Mouse (Mus musculus) NIH3T3 (cell line): ENCODE measurements at regions not wholly inside any gene's neighbourhood (a gene's known extent, or its start where the extent isn't known, plus 50 kb on each side); places are given as distances from the start of the nearest gene placed in this dataset.

Experiments used
- DNase-seq: peaks from one replicate; pipeline ENCODE4 v3.0.0-alpha.2; 2012; ENCODE audit warnings: low read depth

DNA sequence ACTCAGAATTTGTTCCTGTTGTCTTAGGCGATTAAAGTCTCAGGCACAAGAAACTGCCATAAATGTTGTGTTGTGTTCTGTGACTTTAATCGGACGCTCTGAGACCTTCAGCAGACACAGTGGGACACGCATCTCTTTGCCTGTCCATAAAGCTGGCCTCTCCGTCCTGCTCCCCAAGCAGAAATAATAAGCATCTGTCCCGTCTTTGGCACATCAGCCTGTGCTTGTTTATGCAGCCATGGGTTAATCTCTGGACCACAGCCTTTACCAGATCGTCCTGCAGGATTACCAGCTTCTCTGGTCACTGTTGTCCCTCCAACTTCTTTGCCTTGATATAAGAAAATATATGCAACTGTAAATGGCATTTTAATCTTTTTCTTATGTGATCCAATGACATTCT, 87.7 kb upstream of the Ret start:
- DNase-seq, result no peak

DNA sequence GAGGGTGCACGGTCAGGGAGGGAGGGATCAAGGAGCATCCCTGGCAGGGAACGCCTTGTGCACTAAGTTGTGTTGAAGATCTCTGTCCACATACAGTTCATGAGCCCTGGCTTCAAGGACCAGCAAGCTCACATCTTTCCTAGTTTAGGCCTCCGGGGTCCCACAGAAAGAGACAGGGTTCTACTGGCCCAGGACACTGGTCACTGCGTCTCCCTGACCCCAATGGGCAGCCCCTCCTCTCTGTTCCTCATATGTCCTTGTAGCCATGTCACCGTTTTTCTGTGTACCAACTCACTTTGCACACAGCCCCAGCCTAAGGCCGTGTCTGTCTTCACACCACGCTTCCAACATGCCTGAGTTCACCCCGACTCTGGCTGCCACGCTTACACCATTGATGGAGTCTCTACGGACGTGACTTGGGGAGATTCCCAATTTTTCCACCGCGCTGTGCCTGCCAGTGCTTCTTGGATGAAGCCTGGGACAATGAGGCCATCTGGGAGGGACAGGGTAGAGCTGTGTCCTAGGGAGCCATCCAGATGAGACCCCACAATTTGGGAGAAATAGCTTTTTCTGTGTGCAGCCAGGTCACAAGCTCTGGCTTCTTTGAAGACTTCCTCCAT, 86.5 kb upstream of the Ret start:
- no peak for DNase-seq

DNA sequence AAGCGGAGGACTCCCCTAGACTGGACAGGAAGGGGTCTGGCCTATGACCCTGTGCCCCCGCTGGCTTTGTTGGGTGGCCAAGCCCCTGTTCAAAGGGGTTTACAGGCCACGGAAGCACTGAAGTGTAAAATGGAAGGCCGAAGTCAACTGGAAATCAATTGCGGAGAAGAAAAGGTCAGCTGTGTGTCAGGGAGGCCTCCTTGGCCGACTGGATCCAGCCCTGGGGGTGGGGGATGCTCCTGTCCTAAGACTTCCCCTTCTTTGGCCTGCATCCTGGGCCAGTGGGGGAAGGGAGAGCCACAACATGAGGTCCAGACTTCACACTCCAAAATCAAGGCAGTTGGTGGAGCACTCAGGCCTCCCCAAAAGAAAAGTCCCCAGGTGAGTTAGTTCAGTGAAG, 66.4 kb upstream of the Ret start:
- DNase-seq, result no peak

DNA sequence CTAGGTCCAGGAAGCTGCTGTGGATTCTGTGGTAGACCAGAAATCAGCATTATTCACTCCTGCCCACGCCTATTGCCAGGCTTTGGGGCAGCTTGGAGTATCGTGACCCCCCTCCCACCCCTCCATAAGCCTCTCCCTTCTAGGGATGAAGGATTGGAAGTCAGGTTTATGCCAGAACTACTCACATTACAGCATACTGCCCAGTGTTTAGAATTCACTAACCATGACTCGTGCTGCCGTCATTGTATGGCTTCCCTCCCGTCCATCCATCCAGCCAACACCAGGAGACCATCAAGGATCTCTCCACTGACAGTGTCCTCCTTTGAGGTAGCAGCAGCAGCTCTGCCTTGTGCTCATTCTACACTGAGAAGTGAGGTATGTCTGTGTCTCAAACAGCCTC, 62.4 kb upstream of the Ret start:
- peak; percentile 57 for DNase-seq

DNA sequence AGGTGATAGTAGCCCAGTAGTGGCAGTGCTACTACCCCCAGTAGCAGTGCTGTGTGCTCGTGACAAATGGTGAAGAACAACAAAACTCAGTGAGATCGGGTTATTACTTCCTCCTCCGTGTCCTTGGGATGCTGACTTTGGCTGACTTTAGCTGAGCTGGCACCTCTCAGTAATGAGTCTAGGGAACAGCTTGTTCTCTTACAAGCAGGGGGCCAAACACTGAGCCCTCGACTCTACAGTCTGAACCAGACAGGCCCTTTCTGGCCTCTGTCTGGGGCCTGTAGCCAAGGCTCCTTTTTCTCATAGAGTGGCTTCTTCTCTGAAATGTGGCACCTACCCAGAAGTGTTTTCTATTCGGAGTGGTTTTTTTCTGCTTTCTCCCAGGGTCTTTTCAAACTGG, 57.4 kb upstream of the Ret start:
- no peak for DNase-seq

DNA sequence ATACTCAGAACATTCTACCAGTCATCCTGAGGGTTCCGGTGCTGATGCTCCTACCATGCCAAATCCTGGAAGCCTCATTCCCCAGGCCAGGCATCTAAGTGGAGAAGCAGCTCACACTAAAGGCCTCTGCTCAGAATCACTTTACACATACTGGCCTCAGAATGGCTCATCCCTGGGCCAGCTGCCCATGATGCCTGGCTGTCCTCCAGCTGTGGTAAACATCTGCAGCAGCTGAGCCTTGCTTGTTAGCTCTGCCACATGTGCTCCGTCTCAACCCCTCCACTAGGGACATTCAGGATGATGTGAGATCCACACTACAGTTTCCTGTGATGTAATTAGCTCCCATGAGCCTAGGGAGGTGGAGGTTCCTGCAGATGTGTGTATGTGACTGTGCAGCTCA, 55.2 kb upstream of the Ret start:
- peak; percentile 93 for DNase-seq

DNA sequence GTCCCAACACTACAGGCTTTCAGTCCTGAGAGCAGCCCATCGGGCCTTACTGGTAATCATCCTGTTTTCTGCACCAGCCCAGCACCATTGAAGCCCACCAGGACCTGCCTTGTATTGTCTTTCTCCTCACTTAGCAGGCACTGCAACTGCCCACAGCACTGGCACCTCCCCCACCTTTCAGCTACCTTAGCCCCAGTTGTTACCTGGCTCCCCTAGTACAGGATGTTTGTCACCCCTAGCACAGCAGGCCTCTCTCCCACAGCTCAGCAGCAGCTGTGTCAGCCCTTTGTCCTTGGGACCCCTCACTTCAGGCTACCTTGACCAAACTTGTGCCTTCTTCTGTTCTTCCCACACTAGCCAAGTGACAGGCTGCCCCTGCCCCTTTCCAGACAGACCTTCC, 53.6 kb upstream of the Ret start:
- DNase-seq, result no peak

DNA sequence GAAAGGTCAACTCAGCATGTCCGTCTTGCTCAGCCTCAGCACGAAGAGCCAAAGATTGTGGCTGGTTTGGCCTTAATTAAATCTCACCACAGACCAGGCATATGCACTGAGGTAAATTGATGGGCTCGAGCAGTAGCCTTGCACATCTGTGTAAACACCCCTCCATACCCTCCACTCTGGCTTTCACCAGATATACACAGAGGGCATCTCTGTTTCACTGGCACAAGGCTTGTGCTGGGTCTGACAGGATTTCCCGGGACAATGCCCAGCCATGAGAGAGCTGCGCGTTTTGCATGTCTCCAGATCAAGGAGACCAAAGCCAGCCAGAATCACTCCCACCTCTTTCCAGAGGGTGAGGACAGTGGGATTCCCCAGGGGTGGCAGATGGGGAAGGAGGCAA, 52.5 kb upstream of the Ret start:
- no peak for DNase-seq
